Mouse (Mus musculus): ENCODE data around the gene Asb8.

Asb8 gene

GRCm38 (mm10) chr15:98155944-98156343, 9.5 kb downstream of the Asb8 start:
- 79% methylated on average over 4 of the region's 4 CpGs for WGBS

DNA sequence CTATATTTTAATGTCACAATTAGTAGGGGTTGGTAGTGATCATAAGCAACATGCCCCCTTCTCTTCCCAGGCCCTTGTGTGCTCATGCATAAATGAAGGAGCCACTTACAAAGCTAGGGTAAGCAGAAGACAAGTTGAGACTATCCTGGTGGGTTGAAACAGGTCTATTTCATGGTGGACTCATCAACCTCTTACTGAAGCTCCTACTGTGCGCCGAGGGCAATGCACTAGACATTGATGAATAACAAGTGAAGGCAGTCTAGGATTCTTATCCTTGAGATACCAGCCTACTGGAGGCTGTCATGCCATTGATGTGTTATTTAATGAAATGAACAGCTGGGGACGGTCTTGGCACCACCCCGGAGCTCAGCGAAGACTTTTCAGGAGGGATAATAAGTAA, 10.2 kb downstream of the Asb8 start:
- whole genome bisulfite sequencing = 93% methylated on average over 5 of the region's 5 CpGs

DNA sequence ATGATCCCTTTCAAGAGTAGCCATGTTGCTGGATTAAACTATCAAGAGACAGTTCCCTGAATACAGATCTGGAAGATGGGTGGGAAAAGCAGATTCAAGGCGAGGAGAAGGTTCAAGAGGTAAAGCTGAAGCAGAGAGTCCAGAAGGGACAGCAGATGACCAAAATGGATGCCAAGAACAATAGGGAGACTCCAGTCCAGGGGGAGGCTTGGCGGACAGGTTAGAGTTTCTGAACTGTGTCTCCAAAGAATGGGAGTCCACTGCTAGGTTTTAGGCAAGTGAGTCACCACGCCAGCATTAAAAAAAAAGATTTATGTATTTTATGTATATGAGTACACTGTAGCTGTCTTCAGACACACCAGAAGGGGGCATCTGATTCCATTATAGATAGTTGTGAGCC, 10.8 kb downstream of the Asb8 start:
- WGBS = 93% methylated on average over 3 of the region's 3 CpGs

- WGBS = 59% methylated on average over 4 of the region's 4 CpGs
Observed at GRCm38 (mm10) chr15:98154146-98154545, 11.3 kb downstream of the Asb8 start.

GRCm38 (mm10) chr15:98153625-98154024, 11.8 kb downstream of the Asb8 start:
- 33% methylated on average over 3 of the region's 3 CpGs for WGBS

GRCm38 (mm10) chr15:98152916-98153315, 12.5 kb downstream of the Asb8 start:
- 75% methylated on average over 7 of the region's 7 CpGs for WGBS

GRCm38 (mm10) chr15:98149166-98149602, 16.2 kb downstream of the Asb8 start:
- WGBS = 70% methylated on average over 10 of the region's 10 CpGs

GRCm38 (mm10) chr15:98148356-98148755, 17.1 kb downstream of the Asb8 start:
- 84% methylated on average over 3 of the region's 3 CpGs for WGBS

DNA sequence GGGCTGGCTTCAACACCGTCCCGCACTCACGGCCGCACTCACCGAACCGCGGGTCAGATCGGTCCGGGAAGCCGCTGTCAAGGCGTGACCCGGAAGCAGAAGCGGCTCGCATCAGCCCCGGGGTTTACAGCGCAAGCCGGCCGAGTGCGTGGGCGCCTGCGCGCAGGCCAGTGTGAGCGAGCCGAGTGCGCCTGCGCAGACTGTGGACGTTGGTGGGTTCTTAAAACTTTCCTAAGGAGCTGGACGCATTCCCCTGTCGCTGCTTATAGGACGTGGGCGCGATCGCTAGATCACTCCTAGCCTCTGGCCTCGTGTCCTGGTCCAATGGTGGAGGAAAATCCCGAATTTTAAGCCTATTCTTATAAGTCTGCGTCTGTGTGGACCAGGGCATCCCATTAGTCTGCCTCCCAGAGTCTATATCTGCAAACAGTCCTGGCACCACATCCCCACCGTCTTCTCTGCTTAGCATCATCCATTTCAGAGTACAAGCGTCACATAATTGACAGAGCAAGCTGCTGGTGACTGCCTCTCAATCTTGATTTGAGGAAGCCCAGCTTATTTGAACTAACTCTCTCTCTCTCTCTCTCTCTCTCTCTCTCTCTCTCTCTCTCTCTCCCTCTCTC, 19.8 kb downstream of the Asb8 start:
- WGBS = under 1% methylated on average over 38 of the region's 38 CpGs

DNA sequence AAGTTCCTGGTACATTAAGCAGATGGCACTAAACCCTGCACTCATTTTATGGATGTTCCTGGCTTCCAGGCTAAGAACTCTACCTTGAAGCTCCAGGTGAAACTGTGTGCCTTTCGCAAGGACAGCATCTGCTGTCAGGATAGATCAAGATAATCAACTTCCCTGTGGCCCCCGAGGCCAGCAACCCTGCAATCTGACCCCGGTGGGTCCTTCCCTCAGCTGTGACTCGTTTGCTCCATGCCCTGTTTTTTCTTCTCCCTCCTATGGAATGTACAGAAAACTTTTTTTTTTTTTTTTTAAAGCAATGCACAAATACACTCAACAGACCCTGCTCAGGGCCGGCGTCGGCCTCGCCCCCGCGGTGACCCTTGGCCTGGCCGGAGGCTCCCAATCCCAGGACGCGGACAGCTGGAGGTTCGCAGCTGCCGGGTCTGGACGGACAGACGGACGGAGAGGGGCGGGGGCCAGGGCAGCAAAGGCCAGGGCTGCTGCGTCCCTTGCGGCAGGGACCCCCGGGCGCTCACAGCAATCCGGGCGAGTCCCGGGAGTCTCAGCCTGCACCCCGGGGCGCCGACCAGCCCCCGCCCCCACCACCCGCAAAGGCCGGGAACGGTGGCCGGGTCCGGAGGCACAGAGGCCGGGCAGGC, 20.4 kb downstream of the Asb8 start:
- 2% methylated on average over 36 of the region's 36 CpGs for WGBS

DNA sequence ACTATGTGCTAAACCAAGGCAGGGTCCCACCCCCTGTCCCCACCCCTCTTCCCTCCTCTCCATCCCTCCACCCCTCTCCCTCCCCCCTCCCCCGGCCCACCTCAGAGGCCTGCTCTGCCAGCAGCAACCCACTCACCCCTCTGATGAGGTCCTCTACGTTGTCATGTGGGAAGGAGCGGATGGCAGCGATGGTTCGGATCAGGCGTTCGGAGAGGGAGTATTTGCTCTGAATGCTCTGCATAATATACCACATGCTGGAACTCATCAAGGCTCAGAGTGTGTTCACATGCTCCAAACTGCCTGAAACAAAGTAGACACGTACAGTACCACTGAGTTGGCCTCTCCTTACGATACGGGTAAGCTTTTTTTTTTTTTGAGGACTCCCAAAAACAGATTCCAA, 22.9 kb downstream of the Asb8 start:
- 60% methylated on average over 10 of the region's 10 CpGs for WGBS

DNA sequence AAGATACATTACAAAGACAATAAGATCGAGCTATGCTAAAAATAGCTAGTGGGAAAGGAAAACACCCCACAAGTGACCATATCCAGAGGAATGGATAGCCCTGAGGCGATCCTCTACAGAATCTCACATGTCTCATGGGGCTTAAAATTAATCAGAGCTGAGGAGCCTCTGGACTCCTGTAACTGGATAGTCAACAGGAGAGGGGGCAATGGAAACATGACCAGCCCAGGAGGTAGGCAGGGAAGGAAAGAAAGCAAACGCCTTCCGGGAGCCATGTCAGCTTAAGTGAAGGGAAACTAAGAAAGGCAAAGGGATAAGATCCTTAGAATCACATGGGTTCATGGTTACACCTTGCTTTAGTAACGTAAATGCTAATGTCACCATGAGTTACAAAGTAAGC, 24.6 kb downstream of the Asb8 start:
- WGBS = 84% methylated on average over 5 of the region's 5 CpGs

- 78% methylated on average over 7 of the region's 7 CpGs for WGBS
Observed at GRCm38 (mm10) chr15:98139763-98140162, 25.7 kb downstream of the Asb8 start.

GRCm38 (mm10) chr15:98136871-98137270, 28.6 kb downstream of the Asb8 start:
- 81% methylated on average over 9 of the region's 9 CpGs for WGBS

GRCm38 (mm10) chr15:98135671-98136070, 29.8 kb downstream of the Asb8 start:
- 87% methylated on average over 13 of the region's 13 CpGs for WGBS

- WGBS = 37% methylated on average over 3 of the region's 3 CpGs
Observed at GRCm38 (mm10) chr15:98134666-98135065, 30.8 kb downstream of the Asb8 start.

- WGBS = 49% methylated on average over 4 of the region's 4 CpGs
Observed at GRCm38 (mm10) chr15:98134034-98134433, 31.4 kb downstream of the Asb8 start.

- WGBS = 76% methylated on average over 3 of the region's 3 CpGs
Observed at GRCm38 (mm10) chr15:98133471-98133870, 32.0 kb downstream of the Asb8 start.

- 77% methylated on average over 15 of the region's 15 CpGs for WGBS
Observed at GRCm38 (mm10) chr15:98131942-98132655, 33.3 kb downstream of the Asb8 start.

DNA sequence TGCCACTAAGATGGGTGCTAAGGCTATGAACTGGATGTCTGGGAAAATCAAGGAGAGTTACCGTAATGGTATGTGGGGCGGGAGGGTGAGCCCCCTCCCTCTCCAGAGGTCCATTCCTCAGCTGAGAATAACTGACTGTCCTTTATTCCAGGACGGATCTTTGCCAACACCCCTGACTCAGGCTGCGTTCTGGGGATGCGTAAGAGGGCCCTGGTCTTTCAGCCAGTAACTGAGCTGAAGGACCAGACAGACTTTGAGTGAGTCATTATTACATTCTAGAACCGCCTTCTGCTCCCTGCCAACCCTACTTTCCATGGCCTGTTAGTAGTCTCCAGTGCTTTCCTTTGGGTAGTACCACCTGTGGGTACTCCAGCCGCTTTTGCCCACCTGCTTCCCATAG, 34.0 kb downstream of the Asb8 start:
- 82% methylated on average over 7 of the region's 7 CpGs for WGBS

DNA sequence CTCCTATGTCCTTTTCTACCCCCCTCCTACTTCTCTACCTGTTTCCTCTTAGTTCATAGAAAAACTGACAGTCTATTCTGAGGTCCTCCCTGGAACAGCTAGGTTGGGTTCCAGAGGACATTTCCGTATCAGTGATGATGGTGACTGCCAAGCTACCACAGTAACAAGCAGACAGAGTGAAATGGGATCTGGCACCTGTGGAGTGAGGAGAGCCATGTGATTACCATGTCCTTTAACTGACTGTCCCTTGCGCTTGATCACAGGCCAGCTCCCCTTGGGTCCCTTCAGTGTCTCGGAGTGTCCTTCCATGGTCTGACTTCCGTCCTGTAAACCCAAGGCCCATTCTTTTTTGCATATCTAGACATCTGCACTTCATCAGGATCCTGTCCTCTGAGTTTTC, 34.4 kb downstream of the Asb8 start:
- 85% methylated on average over 4 of the region's 4 CpGs for WGBS

DNA sequence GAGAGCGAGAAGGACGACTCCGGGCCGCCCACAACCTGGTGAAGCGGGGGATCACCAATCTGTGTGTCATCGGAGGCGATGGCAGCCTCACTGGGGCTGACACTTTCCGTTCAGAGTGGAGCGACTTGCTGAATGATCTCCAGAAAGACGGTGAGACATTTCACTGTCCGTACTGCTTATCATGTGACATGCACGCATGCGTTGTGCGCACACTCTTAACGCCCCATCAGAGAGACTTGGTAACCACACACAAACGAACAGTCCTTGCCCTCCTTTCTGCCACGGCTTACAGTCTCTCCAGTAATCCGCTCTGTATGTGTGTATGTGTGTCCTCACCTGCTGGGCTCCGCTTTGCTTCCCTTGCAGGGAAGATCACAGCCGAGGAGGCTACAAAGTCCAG, 44.6 kb downstream of the Asb8 start:
- 79% methylated on average over 20 of the region's 20 CpGs for WGBS

DNA sequence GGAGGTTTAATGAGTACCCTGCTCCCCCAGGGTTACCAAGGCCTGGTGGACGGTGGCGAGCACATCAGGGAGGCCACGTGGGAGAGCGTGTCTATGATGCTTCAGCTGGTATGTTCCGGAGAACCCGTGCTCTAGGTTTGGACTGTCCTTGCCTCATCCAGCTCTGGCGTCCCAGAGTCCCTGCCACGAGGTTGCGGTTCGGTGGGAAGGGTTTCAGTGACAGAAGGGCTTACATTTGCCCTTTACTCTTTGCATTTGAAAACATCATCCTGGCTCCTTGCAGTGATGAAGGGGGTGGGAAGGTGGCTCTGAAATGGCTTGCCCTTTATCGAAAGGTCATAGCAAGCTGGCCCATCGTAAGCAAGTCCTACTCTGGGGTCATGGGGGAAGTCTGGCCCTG, 46.1 kb downstream of the Asb8 start:
- WGBS = 92% methylated on average over 12 of the region's 12 CpGs

Measured in cerebral cortex, adult 2 months (tissue).